Mouse (Mus musculus) spleen, adult 2 months (tissue): ENCODE measurements around the gene Ube2m.

Experiments
- CTCF ChIP-seq: fragments of 200-500 bp; IDR thresholded peaks from 2 replicates; pipeline ENCODE4 v1.5.1; 2011; ENCODE audit warnings: mild to moderate bottlenecking, inconsistent platforms; ENCODE audit not compliant: insufficient read depth, insufficient read length, insufficient replicate concordance; ENCODE audit errors: extremely low read depth
- POLR2A ChIP-seq: fragments of 200-500 bp; IDR thresholded peaks from 2 replicates; pipeline ENCODE4 v1.6.1; 2011; ENCODE audit warnings: low read depth, low read length, inconsistent platforms

GRCm38 (mm10) chr7:13036806-13037205, 1.3 kb downstream of the Ube2m start:
- TF ChIP-seq CTCF (no peak), POLR2A (no peak)
